Mouse (Mus musculus) adrenal gland, adult 18-20 months (tissue): Measurements from ENCODE around the gene 1700007K13Rik. TPM values are rescaled to one million over a fixed set of nuclear protein-coding genes. Genes with fewer than 3 reads are reported as not detected.
"Not testable (repeated sequence)": the region's sequence is repeated elsewhere in the genome, so short reads cannot be mapped to it uniquely, and the experiment has no call there.

ENCODE experiments used
- DNase-seq, 2 experiments: peaks; one replicate each; pipeline ENCODE4 v3.0.0; 2021 to 2022; ENCODE audit warnings: low spot score in 2 of 2
- total RNA-seq, 2 experiments: library from RNA; stranded (reverse); gene quantifications; 1 replicate in 1 of 2; 2 replicates in 1 of 2; pipeline ENCODE4 v1.2.3; 2021

The 1700007K13Rik gene
- total RNA-seq, 2 experiments from 2014 or later, result 1.4 to 2.8 TPM

GRCm38 (mm10) chr2:28472011-28472410 lies 5.9 kb upstream of the 1700007K13Rik start:
- DNase-seq, result not testable (repeated sequence)

- DNase-seq, result no peak
Measured at GRCm38 (mm10) chr2:28470591-28470990, 4.5 kb upstream of the 1700007K13Rik start.

- DNase-seq, result no peak
Measured at GRCm38 (mm10) chr2:28469461-28469860, 3.3 kb upstream of the 1700007K13Rik start.

DNA sequence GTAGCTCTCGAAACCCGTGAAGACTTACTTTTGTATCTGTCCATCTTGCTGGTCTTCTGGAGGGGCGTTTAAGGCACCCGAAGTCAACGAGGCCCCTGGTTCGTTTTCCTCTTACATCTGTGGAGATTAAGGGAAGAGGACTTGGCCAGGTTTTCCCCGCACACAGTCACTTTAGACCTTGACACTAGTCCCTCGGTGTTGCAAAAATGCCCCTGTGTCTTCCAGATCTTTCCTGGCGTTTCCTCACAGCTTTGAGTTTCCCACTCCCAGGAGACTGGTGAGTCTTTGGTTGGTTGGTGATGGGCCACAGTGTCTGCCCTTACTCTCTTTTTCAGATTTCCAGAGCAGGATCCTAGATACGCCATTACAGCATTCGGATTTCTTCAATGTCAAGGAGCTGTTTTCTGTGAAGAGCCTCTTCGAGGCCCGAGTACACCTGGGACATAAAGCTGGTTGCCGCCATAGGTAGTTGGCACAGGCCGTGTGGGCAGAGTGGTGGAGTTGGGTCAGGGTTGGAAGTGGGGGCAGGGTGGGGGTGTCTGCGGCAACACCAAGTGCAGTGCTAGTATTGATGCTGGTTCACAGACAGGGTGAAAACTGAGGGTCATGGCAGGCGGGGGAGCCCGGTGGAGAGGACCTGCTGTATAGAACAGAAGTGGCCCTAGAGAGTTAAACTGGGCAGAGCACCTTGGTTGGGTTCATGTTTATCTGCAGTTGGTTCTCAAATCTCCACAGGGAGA lies 2.5 kb upstream of the 1700007K13Rik start:
- no peak for DNase-seq

- DNase-seq, result peak; percentile 85 to 89
Measured at GRCm38 (mm10) chr2:28467860-28468485, 1.8 kb upstream of the 1700007K13Rik start, which contains the start of gene Mrps2. Mrps2 (plus strand) TSS chr2:28468066.

GRCm38 (mm10) chr2:28464919-28465318 lies 1.2 kb downstream of the 1700007K13Rik start:
- DNase-seq, result no peak

GRCm38 (mm10) chr2:28463919-28464318 lies 2.2 kb downstream of the 1700007K13Rik start:
- DNase-seq, result peak; percentile 50 to 70

DNA sequence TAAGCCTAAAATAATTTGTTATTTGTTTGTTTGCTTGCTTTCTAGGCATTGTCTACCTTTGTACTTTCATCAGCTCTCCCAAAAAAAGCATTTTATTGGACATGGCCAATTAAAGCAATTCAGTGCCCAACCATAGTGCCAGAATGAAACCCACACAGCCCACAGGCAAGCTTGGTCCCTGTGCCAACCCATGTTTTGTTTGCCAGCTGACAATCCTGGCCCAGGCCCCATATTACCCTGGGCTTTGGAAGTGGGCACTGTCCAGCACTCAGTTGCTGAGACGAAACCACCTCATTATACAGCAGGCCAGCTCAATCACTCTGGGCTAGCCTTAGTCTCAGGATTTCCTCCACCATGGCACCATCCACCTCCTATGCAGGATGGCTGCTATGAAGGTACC lies 9.5 kb downstream of the 1700007K13Rik start:
- no peak for DNase-seq

- no peak for DNase-seq
Measured at GRCm38 (mm10) chr2:28453539-28453938, 12.6 kb downstream of the 1700007K13Rik start.

GRCm38 (mm10) chr2:28451663-28452062 lies 14.5 kb downstream of the 1700007K13Rik start:
- DNase-seq, result no peak

- DNase-seq, result no peak
Measured at GRCm38 (mm10) chr2:28447315-28447670, 18.8 kb downstream of the 1700007K13Rik start.

DNA sequence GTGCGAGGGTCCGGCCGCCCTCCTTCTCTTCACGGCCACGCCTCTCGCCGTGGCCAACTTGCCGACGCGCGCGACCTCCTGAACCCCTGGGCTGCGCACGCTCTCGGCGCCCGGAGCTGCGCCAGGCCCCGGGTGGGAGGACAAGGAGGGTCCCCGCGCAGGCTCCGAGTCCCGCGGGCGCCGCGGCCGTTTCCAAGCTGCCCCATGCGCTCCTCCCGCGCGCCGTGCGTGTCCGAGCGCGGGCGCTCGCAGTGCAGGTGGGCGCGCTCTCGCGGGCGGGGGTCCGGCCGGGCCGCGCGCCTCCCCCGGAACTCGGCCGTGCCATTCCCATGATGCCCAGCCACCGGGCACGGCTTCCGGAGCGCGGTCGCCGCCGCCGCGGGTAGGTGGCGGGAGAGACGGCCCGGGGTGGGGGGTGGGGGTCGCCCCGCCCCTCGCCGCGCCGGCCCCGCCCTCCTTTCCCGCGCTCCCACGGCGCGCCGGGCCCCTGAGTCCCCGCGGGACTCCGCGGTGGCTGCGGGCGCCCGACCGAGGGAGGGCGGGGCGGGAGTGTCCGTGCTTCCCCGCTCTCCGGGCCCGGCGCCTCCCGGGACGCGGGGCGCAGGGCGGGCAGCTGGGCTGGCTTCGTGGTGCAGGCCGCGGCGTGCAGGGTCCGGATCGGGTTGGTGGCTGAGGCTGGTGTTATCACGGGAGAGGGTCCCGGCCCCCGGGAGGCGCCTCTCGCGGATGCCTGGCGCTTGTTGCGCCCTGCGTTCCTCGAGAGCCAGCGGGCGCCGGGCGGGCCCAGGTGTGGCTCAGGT lies 19.4 kb downstream of the 1700007K13Rik start, which contains the start of gene Ppp1r26:
Gene Ppp1r26 (plus strand): TSS at position 286 of the 800 bp plus-strand sequence.
- peak; percentile 42 to 43 for DNase-seq

DNA sequence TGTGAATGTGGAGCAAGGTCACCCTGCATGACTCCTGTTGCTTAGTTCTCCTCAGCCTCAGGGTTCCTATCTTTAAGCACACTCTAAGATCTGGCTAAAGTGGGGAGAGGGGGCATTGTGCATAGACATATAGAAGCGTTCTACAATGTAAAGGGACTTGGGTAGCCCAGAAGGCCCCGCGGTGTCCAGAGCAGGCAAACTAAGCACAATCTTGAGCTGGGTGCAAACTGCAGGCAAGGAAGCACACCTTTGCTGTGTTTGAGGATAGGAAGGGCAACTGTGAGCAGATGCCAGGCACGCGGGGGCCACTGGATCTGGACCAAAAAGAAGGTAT lies 20.0 kb downstream of the 1700007K13Rik start:
- DNase-seq, result no peak

DNA sequence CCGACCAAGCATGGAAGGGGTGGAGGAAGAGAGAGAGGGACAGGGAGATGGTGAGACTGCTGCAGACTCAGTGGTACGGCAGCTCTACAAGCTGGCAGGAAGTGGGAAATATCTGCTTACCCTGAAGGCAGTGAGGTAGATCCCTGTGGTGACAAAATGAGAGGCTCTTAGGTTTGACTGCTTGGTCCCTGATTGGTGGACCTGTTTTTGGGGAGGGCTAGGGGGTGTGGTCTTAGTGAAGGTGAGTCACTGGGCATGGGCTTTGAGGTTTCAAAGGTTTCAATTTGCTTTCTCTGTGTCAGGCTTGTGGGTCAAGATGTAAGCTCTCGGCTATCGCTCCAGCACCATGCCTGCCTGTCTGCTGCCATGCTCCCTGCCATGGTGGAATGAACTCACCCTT lies 21.1 kb downstream of the 1700007K13Rik start:
- DNase-seq, result no peak

DNA sequence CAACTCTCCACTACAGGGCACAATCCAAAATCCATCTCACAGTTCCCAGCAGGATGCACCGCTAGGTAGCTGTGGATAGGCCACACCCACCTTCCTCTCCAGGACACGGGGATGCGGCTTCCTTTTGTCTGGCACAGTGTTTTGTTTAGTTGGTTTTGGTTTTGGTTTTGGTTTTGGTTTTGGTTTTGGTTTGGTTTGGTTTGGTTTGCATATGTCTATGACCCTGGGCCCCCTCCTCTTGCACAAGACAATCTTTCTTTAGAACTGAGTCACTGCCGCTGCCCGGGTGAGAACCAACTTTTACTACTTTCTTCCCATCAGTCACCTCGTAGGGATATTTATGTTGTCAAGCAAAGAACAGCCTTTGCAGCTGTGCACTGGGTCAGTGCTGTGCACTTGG lies 25.3 kb downstream of the 1700007K13Rik start:
- DNase-seq, result no peak

- no peak for DNase-seq
Measured at GRCm38 (mm10) chr2:28435401-28435800, 30.7 kb downstream of the 1700007K13Rik start.

GRCm38 (mm10) chr2:28433512-28433911 lies 32.6 kb downstream of the 1700007K13Rik start:
- DNase-seq, result no peak

DNA sequence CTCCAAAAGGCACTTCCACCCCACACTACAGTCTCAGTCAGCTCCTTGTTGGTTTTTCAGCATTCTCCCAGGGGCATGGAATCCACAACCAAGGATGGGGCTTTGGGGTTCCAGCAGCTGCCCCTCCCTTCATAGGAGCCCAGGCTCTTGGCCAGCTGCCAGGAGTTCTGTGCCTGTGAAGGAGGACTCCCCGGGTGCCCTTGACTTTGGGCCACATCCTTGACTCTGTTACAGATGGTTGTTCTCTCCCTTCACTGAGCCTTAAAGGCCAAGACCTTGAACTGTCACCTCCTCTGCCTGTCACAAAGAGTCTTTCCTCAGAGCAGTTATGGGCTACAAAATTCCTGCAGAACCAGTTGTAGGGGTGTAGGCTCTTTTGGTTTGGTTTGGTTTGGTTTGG lies 33.3 kb downstream of the 1700007K13Rik start:
- peak; percentile 67 to 71 for DNase-seq

GRCm38 (mm10) chr2:28430846-28431245 lies 35.3 kb downstream of the 1700007K13Rik start:
- no peak for DNase-seq

DNA sequence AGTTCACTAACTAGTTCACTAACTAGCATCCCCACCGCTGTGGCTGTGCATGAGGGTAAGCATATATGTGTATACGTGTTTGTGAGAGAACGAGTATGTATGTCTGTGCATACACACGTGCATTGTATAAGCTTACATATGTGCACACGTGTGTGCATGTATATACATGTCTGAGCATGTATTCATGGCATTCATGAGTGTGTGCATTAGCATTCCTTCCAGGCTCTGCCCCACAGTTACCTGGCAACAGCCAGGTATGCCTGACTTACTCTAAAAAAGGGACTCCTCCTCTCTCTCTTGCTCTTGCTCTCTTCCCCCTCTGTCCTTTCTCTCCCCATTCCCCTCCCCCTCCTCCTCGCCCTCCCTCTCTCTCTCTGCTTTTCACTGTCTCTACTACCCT lies 38.9 kb downstream of the 1700007K13Rik start:
- DNase-seq, result no peak

DNA sequence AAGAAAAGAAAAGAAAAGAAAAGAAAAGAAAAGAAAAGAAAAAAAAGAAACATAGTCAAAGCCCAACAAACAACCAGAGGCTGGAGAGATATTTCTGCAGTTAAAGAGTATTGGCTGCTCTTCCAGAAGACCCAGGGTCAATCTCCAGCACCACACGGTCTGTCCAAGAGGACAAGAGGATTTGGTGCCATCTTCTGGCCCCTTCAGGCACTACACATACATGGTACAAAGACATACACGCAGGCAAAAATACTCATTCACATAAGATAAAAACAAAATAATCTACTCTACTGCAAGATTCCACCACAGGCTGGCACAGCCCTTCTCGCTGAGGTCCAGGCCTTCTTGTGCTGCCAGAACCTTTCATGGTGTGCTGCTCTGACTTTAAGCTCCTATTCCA lies 43.0 kb downstream of the 1700007K13Rik start:
- peak; percentile 46 to 53 for DNase-seq

- DNase-seq, result peak; percentile 86 to 87
Measured at GRCm38 (mm10) chr2:28419898-28420297, 46.2 kb downstream of the 1700007K13Rik start.
